Mouse (Mus musculus): ENCODE data around the gene Txn1. TPM values are rescaled to one million over a fixed set of nuclear protein-coding genes. Genes with fewer than 3 reads are reported as not detected.

Gene Txn1
- polyA plus RNA-seq, 1 experiment, result 377 TPM

DNA sequence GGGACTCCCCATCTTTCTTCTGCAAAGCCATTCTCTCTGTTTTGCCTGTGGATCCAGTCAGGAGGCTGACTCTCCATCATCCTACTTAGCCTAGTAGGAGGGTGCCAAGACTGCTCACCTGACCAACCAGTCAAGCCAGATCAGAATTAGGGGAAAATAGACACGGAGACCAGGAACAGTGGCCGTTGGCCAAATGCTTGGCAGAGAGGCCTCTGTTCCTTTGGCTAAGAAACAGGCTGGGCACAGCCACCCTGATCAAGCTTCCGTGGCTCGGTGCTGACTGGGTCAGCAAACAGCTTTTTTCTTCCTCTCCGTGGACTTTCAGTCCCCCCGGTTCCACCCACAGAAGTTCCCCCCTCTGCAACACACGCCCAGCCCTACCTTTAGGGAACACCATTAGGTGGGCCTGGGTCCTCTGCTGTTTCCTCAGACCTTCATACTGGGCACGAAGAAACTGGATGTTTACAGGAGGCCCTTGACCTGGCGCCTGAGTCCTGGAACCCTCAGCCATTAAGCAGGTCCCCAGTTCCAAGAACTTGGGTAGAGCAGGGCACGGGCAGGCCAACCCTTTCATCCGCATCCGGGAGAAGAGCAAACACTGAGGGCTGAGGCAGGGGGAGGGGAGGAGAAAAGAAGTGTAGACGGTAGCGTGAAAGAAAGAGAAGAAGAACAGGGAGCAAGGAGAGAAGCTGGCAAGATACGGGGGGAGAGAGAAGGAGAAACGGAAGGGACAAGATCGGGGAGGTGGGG, 40.8 kb downstream of the Txn1 start:
- H3K4me3 ChIP-seq (ENCODE audit: insufficient read depth, low read depth, low read length), result peak overlapping the region; percentile 36
- TF ChIP-seq POLR2A (IDR thresholded peaks at IDR 0.05; ENCODE audit: low read depth, low read length) (no peak), CTCF (conservative IDR thresholded peaks at IDR 0.05; ENCODE audit: insufficient read depth, insufficient read length, low read depth, low read length) (no peak)
- no peaks in the 10 kb centered on the region for H3K27me3 ChIP-seq (replicated peaks; ENCODE audit: control insufficient read depth, insufficient read depth, low read length)
- H3K4me1 ChIP-seq (ENCODE audit: control insufficient read depth, insufficient read depth, low read length), result peaks cover 20% of the 10 kb centered on the region
- WGBS, result 21% methylated on average over 17 of the region's 17 CpGs
- H3K36me3 ChIP-seq (ENCODE audit: control insufficient read depth, insufficient read depth, low read length), result no peaks in the 10 kb centered on the region
- H3K27ac ChIP-seq (ENCODE audit: insufficient read depth, low read depth, low read length), result peak overlapping the region; percentile 86
- peak; percentile 96 for DNase-seq

DNA sequence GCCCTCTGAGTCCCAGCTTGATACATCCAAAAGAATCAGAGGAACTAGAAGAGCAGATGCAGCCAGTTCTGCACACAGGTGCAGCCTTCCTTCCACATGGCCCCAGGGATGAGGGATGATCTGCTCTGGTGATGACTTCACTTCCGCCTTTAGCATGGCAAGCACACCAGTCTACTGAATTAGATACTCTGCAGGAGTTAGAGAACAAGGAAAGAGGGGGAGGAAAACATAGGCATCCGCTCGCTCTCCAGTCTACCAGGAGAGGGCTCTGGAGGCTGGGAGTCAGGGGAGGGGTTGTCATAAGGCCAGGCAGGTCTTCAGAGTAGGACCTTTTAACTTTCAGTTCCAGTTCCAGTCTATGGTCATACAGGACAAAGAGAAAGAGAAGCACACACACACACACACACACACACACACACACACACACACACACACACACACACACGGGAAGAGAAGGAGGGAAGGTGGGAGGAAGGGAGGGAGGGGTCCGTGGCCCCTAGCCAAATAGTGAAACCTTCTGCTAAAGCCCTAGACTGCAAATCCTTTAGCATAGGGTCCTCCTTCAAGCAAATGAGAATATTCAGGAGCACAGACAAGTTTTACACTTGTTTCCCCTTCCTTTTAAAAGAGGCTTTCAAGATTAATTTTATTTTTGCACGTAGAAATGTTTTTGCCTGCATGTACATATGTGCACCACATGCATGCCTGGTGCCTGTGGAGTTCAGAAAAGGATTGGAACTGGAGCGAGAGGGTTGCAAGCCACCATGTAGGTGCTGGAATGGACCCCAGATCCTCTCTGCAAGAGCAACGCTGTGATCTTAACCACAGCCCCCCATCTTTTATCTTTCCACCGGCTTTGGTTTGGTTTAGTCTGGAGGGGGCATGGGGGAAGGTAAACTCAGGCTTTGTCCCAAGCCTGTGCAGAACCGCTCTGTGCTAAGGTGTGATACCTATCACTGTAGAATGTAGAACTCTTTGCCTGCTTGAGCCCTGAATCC, 41.7 kb downstream of the Txn1 start:
- Histone ChIP-seq H3K27me3 (replicated peaks; ENCODE audit: control insufficient read depth, insufficient read depth, low read length) (no peaks in the 10 kb centered on the region), H3K36me3 (ENCODE audit: control insufficient read depth, insufficient read depth, low read length) (no peaks in the 10 kb centered on the region), H3K4me1 (ENCODE audit: control insufficient read depth, insufficient read depth, low read length) (peaks cover 20% of the 10 kb centered on the region), H3K27ac (ENCODE audit: insufficient read depth, low read depth, low read length) (peak overlapping the region; percentile 24; the same call in 1 of the 2 replicates), H3K4me3 (ENCODE audit: insufficient read depth, low read depth, low read length) (peak overlapping the region; percentile 31)
- peak; percentile 49 for TF ChIP-seq CTCF (conservative IDR thresholded peaks at IDR 0.05; ENCODE audit: insufficient read depth, insufficient read length, low read depth, low read length)
- no peak for TF ChIP-seq POLR2A (IDR thresholded peaks at IDR 0.05; ENCODE audit: low read depth, low read length)
- WGBS, result 48% methylated on average over 10 of the region's 10 CpGs
- DNase-seq, result peak; percentile 26

DNA sequence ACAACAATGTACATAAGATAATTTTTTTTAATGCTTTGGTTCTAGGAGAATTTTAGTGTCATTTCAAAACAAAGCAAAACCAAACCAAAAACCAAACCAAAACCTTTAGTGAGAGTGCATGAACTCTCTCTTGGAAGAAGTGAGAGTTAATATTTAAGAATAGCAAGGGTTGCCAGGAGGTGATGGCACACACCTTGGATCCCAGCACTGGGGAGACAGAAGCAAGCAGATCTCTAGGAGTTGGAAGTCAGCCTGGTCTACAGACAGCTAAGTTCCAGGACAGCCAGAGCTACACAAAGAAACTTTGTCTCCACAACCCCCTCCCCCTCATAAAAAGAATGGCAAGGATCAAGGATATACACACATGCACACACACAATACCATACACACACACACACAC, 43.2 kb downstream of the Txn1 start:
- H3K36me3 ChIP-seq (ENCODE audit: control insufficient read depth, insufficient read depth, low read length), result no peaks in the 10 kb centered on the region
- H3K4me1 ChIP-seq (ENCODE audit: control insufficient read depth, insufficient read depth, low read length), result peaks cover 20% of the 10 kb centered on the region
- H3K27me3 ChIP-seq (replicated peaks; ENCODE audit: control insufficient read depth, insufficient read depth, low read length), result no peaks in the 10 kb centered on the region
- peak; percentile 87 for DNase-seq
- H3K27ac ChIP-seq (ENCODE audit: insufficient read depth, low read depth, low read length), result no peak overlapping the region
- H3K4me3 ChIP-seq (ENCODE audit: insufficient read depth, low read depth, low read length), result no peak overlapping the region
- TF ChIP-seq POLR2A (IDR thresholded peaks at IDR 0.05; ENCODE audit: low read depth, low read length) (no peak), CTCF (conservative IDR thresholded peaks at IDR 0.05; ENCODE audit: insufficient read depth, insufficient read length, low read depth, low read length) (no peak)

DNA sequence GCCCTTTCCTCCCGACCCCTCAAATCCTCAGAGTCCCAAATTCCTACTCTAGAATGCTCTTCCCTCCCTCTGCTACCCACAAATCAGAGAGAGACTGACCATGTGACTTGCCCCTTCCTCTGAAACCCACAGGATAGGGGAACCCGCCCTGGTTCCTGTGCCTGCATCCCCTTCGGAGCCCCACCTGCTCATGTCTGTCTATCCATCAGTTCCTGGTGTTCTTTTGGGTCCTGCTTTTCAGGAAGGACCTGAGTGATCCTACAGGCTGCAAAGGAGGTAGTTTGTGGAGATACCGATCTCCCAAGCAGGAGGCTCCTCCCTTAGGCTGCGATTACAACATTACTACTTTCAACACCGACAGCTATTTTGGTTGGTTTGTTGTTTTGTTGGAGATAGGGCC, 47.4 kb downstream of the Txn1 start:
- TF ChIP-seq POLR2A (IDR thresholded peaks at IDR 0.05; ENCODE audit: low read depth, low read length) (no peak), CTCF (conservative IDR thresholded peaks at IDR 0.05; ENCODE audit: insufficient read depth, insufficient read length, low read depth, low read length) (no peak)
- peaks cover 1% of the 10 kb centered on the region; the same call in 1 of the 2 replicates for H3K4me1 ChIP-seq (ENCODE audit: control insufficient read depth, insufficient read depth, low read length)
- H3K27me3 ChIP-seq (replicated peaks; ENCODE audit: control insufficient read depth, insufficient read depth, low read length), result no peaks in the 10 kb centered on the region
- H3K4me3 ChIP-seq (ENCODE audit: insufficient read depth, low read depth, low read length), result no peak overlapping the region
- DNase-seq, result no peak
- 61% methylated on average over 6 of the region's 6 CpGs for WGBS
- H3K36me3 ChIP-seq (ENCODE audit: control insufficient read depth, insufficient read depth, low read length), result no peaks in the 10 kb centered on the region
- H3K27ac ChIP-seq (ENCODE audit: insufficient read depth, low read depth, low read length), result no peak overlapping the region

DNA sequence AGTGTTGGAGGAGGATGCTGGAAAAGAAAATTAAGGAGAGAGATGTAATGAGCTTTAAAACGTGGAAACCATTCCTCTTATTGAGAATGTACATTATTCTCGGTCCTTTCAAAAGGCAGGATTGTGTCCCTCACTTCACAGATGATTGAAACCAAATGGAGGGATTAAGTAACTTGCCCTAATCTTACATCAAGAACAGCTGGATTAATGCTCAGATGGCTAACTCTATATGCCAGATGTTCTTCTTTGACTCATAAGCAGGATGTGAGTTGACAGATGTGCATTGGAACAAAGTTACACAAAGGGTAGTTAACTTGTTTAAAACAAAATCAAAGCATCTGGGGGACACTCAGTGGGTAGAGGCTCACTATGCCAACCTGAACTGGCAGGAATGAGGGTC, 49.5 kb downstream of the Txn1 start:
- H3K27me3 ChIP-seq (replicated peaks; ENCODE audit: control insufficient read depth, insufficient read depth, low read length), result no peaks in the 10 kb centered on the region
- H3K4me1 ChIP-seq (ENCODE audit: control insufficient read depth, insufficient read depth, low read length), result no peaks in the 10 kb centered on the region
- no peak for TF ChIP-seq POLR2A (IDR thresholded peaks at IDR 0.05; ENCODE audit: low read depth, low read length)
- TF ChIP-seq CTCF (conservative IDR thresholded peaks at IDR 0.05; ENCODE audit: insufficient read depth, insufficient read length, low read depth, low read length), result no peak
- H3K4me3 ChIP-seq (ENCODE audit: insufficient read depth, low read depth, low read length), result no peak overlapping the region
- no peak overlapping the region for H3K27ac ChIP-seq (ENCODE audit: insufficient read depth, low read depth, low read length)
- no peak for DNase-seq
- WGBS, result 53% methylated on average over 2 of the region's 2 CpGs
- H3K36me3 ChIP-seq (ENCODE audit: control insufficient read depth, insufficient read depth, low read length), result no peaks in the 10 kb centered on the region

DNA sequence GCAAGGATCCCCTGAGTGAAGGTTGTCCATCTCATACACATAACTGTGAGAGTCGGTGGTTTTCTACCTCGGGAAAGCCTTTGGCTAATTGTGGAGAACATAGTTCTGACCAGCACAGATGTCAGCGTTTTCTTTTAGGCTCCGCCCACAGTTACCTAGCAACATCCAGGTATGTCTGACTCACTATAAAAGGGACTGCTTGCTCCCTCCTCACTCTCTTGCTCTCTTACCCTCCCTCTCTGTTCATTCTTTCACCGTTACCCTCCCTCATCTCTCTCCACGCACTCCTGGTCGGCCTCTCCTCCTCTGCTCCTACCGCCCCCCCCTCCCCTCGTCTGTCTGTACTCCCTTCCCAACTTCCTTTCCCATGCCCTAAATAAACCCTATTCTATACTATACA, 51.6 kb downstream of the Txn1 start:
- H3K4me3 ChIP-seq (ENCODE audit: insufficient read depth, low read depth, low read length), result no peak overlapping the region
- H3K27me3 ChIP-seq (replicated peaks; ENCODE audit: control insufficient read depth, insufficient read depth, low read length), result no peaks in the 10 kb centered on the region
- H3K36me3 ChIP-seq (ENCODE audit: control insufficient read depth, insufficient read depth, low read length), result no peaks in the 10 kb centered on the region
- H3K4me1 ChIP-seq (ENCODE audit: control insufficient read depth, insufficient read depth, low read length), result no peaks in the 10 kb centered on the region
- WGBS, result 18% methylated on average over 8 of the region's 9 CpGs
- H3K27ac ChIP-seq (ENCODE audit: insufficient read depth, low read depth, low read length), result no peak overlapping the region
- TF ChIP-seq POLR2A (IDR thresholded peaks at IDR 0.05; ENCODE audit: low read depth, low read length), result no peak
- TF ChIP-seq CTCF (conservative IDR thresholded peaks at IDR 0.05; ENCODE audit: insufficient read depth, insufficient read length, low read depth, low read length), result no peak
- peak; percentile 77 for DNase-seq

DNA sequence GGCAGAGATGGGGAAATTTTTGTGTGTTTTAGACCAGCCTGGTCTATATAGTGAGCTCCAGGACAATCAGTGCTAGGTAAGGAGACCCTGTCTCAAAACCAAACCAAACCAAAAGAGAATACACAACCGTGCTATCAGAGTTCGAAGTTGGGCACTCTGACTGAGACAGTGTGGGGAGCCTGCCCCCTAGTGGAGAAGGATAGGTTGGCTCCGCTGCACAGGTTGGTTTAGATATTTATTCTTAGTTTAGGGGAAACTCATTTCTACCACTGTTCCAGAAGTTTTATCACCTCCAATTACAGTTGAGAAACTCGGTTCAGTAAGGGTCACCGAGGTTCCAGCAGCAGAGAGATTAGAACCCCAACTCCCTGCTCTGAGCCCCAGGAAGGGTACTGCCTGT, 52.0 kb downstream of the Txn1 start:
- 6% methylated on average over 5 of the region's 5 CpGs for WGBS
- Histone ChIP-seq H3K4me1 (ENCODE audit: control insufficient read depth, insufficient read depth, low read length) (no peaks in the 10 kb centered on the region), H3K4me3 (ENCODE audit: insufficient read depth, low read depth, low read length) (no peak overlapping the region), H3K27ac (ENCODE audit: insufficient read depth, low read depth, low read length) (no peak overlapping the region), H3K27me3 (replicated peaks; ENCODE audit: control insufficient read depth, insufficient read depth, low read length) (no peaks in the 10 kb centered on the region), H3K36me3 (ENCODE audit: control insufficient read depth, insufficient read depth, low read length) (no peaks in the 10 kb centered on the region)
- DNase-seq, result peak; percentile 71
- TF ChIP-seq POLR2A (IDR thresholded peaks at IDR 0.05; ENCODE audit: low read depth, low read length), result no peak
- TF ChIP-seq CTCF (conservative IDR thresholded peaks at IDR 0.05; ENCODE audit: insufficient read depth, insufficient read length, low read depth, low read length), result peak; percentile 88
